Mouse (Mus musculus): ENCODE results near the gene Trim45.
A peak's percentile ranks its signal among the peaks of the same experiment; 100 is the strongest.

GRCm38 (mm10) chr3:100916844-100917243 is 5.2 kb upstream of the Trim45 start:
- TF ChIP-seq CTCF (IDR thresholded peaks at IDR 0.05; ENCODE audit: low read depth): peak; percentile 85
- no peak for TF ChIP-seq EP300 (optimal IDR thresholded peaks at IDR 0.05)
